Mouse (Mus musculus): Measurements from ENCODE around the gene Dmbx1.

GRCm38 (mm10) chr4:115959546-115959945 lies 19.8 kb upstream of the Dmbx1 start:
- no peak for TF ChIP-seq GATA1 (IDR thresholded peaks at IDR 0.05; ENCODE audit: borderline replicate concordance, low read length)
- TF ChIP-seq FLI1 (IDR thresholded peaks at IDR 0.05; ENCODE audit: low read length), result no peak

Data from megakaryocyte, embryonic 14.5 days (primary cell).